Mouse (Mus musculus) midbrain, embryonic 14.5 days (tissue): ENCODE results near the gene Poc5. TPM values are rescaled to one million over a fixed set of nuclear protein-coding genes. Genes with fewer than 3 reads are reported as not detected.
A peak's percentile ranks its signal among the peaks of the same experiment; 100 is the strongest.

Source experiments
- ATAC-seq: fragments of 200-750 bp; cut with Nextera tagmentation; 2 replicates; pipeline ENCODE4 v1.8.0; 2017; ENCODE audit warnings: moderate number of reproducible peaks, moderate library complexity; ENCODE audit not compliant: low FRiP score, low TSS enrichment
- DNase-seq: peaks from one replicate; pipeline ENCODE4 v3.0.0-alpha.2; 2015
- H3K27ac ChIP-seq: fragments of 300-500 bp; sonication (generic); replicated peaks from 2 replicates; pipeline ENCODE4 v1.5.1; 2014; ENCODE audit warnings: mild to moderate bottlenecking, low read depth, low read length, moderate library complexity
- H3K27me3 ChIP-seq: fragments of 300-500 bp; sonication (generic); 2 replicates; pipeline ENCODE4 v1.6.1; 2014; ENCODE audit warnings: low read length, control low read depth, mixed read lengths; ENCODE audit not compliant: control insufficient read depth, insufficient read depth
- H3K36me3 ChIP-seq: fragments of 300-500 bp; sonication (generic); 2 replicates; pipeline ENCODE4 v1.6.1; 2014; ENCODE audit warnings: low read length, control low read depth; ENCODE audit not compliant: control insufficient read depth, insufficient read depth
- H3K4me1 ChIP-seq: fragments of 300-500 bp; sonication (generic); 2 replicates; pipeline ENCODE4 v1.6.1; 2014; ENCODE audit warnings: mild to moderate bottlenecking, antibody characterized with exemption, low read length, control low read depth; ENCODE audit not compliant: control insufficient read depth, insufficient read depth
- H3K4me2 ChIP-seq: fragments of 300-500 bp; sonication (generic); 2 replicates; pipeline ENCODE4 v1.6.1; 2014; ENCODE audit warnings: mild to moderate bottlenecking, low read length, moderate library complexity
- H3K4me3 ChIP-seq: fragments of 300-500 bp; sonication (generic); replicated peaks from 2 replicates; pipeline ENCODE4 v1.5.1; 2014; ENCODE audit warnings: low read depth, low read length
- H3K9ac ChIP-seq: fragments of 300-500 bp; sonication (generic); replicated peaks from 2 replicates; pipeline ENCODE4 v1.6.1; 2014; ENCODE audit warnings: mild to moderate bottlenecking, low read length, moderate library complexity
- H3K9me3 ChIP-seq: fragments of 300-500 bp; sonication (generic); 2 replicates; pipeline ENCODE4 v1.6.1; 2016; ENCODE audit warnings: low read length, control low read depth, mixed read lengths; ENCODE audit not compliant: control insufficient read depth
- WGBS: fragments of 180-500 bp; shearing (Covaris S2); extraction: QIAGEN DNeasy Blood & Tissue Kit; methylation state at CpG from one replicate; pipeline ENCODE4 v1.1.7; 2014; 5-methylcytosine and 5-hydroxymethylcytosine counted together
- polyA plus RNA-seq: library from polyadenylated mRNA; unstranded; fragments of >200 nt; fragmentation: Nextera tagmentation; extraction: Ambion mirVana; gene quantifications from 2 replicates; pipeline ENCODE4 v1.2.1, GENCODE M21; 2014

The Poc5 gene
- polyA plus RNA-seq, 1 experiment from 2014 or later = 25.4 TPM

DNA sequence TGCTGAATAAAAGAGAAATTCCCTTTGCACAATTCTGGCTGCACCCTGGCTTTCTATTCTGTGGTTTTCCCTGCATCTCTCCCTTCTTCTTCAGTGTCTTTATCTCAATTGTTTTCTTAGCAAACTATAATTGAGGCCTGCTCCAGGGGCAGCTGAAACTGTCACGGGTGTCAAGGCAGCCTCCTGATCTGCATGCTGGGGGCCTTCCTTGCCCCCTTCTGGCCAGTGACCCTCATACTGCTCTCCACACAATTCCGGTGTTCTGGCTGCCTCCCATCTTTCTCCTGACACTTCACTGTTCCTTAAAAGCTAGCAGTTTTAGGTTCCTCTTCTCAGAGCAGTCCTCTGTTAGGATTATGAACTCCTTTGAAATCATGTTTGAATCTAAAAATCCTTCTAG lies 1.2 kb downstream of the Poc5 start:
- Histone ChIP-seq H3K4me1 (peaks cover 6% of the 10 kb centered on the region; the same call in 1 of the 2 replicates), H3K36me3 (peaks cover 37% of the 10 kb centered on the region), H3K4me2 (peak overlapping the region; percentile 82), H3K9me3 (no peaks in the 10 kb centered on the region), H3K4me3 (peak overlapping the region; percentile 74), H3K9ac (peak overlapping the region; percentile 73), H3K27ac (no peak overlapping the region), H3K27me3 (no peaks in the 10 kb centered on the region)
- no peak for DNase-seq
- WGBS = 21% methylated on average over 2 of the region's 2 CpGs
- ATAC-seq = no peak

DNA sequence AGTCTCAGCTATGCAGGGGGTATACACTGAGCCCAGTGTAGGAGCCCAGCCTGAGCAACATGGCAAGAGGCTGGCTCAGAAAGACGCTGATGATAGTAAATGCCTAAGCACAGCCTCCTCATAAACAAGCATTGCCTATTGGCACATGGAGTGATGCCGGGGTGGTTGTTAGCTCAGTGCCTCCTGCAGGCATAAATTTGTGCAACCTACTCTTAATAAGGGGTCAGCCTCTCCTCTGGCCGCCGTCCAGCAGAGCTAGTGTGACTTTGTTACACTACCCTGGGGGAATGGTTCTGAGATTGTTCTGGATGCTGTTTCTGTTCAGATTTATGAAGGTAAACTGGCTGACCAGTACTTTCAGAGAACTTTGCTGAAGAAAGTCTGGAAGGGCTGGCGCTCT lies 13.2 kb downstream of the Poc5 start:
- H3K9ac ChIP-seq = no peak overlapping the region
- no peak for DNase-seq

DNA sequence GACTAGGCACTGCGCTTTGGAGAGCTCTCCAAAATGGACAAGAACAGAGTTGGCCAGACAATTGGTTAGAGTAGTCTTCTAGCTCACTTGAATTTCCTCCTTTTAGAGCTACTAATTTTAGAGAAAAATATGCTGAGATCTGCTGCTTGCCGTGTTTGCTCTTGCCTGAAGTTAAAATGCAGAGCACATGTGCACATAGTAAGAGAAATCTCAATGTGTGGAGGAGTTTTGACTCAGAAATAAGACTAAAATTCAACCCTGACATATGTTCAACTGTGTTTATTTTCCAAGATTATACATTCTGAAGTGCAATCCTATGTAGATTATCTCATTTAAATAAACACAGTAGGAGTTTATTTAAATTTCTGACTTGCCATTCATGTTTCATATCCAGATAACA lies 17.4 kb downstream of the Poc5 start:
- no peaks in the 10 kb centered on the region for H3K27me3 ChIP-seq
- no peaks in the 10 kb centered on the region for H3K4me1 ChIP-seq
- H3K9me3 ChIP-seq = no peaks in the 10 kb centered on the region
- no peak overlapping the region for H3K4me2 ChIP-seq
- ATAC-seq = no peak
- no peak overlapping the region for H3K4me3 ChIP-seq
- H3K9ac ChIP-seq = no peak overlapping the region
- H3K36me3 ChIP-seq = peaks cover 84% of the 10 kb centered on the region
- no peak for DNase-seq
- WGBS = 95% methylated on average over 2 of the region's 2 CpGs
- no peak overlapping the region for H3K27ac ChIP-seq

More for the DNA sequence above, 13.2 kb downstream of the Poc5 start:
- 94% methylated on average over 5 of the region's 5 CpGs for WGBS
- no peaks in the 10 kb centered on the region for H3K4me1 ChIP-seq
- no peak overlapping the region for H3K4me3 ChIP-seq
- no peak overlapping the region for H3K4me2 ChIP-seq
- no peak for ATAC-seq
- peaks cover 95% of the 10 kb centered on the region for H3K36me3 ChIP-seq
- H3K9me3 ChIP-seq = no peaks in the 10 kb centered on the region
- no peak overlapping the region for H3K27ac ChIP-seq
- H3K27me3 ChIP-seq = no peaks in the 10 kb centered on the region

DNA sequence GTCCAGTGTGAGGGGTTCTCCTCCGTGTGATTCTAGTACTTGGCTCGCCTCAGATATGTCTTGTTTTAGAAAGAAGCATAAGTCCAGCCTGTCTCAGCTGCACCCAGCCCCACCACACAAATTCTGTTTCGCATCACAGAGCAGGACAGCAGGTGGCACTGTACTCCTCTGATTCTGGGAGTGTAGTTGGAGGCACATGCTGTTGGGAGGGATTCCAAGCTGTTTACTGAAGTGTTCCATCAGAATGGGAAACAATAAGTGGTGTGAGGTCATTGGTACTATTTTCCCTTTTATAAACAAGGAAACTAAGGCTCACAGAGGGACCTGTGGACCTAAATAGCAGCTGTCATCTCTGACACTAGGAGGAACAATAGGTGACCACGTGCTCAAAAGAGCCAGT lies 18.9 kb downstream of the Poc5 start:
- DNase-seq (peak; percentile 73), ATAC-seq (no peak)
- H3K4me1 ChIP-seq = no peaks in the 10 kb centered on the region
- no peak overlapping the region for H3K27ac ChIP-seq
- no peaks in the 10 kb centered on the region for H3K9me3 ChIP-seq
- H3K36me3 ChIP-seq = peaks cover 83% of the 10 kb centered on the region
- WGBS = 76% methylated on average over 4 of the region's 4 CpGs
- no peak overlapping the region for H3K4me2 ChIP-seq
- no peak overlapping the region for H3K9ac ChIP-seq
- H3K4me3 ChIP-seq = no peak overlapping the region
- H3K27me3 ChIP-seq = no peaks in the 10 kb centered on the region

DNA sequence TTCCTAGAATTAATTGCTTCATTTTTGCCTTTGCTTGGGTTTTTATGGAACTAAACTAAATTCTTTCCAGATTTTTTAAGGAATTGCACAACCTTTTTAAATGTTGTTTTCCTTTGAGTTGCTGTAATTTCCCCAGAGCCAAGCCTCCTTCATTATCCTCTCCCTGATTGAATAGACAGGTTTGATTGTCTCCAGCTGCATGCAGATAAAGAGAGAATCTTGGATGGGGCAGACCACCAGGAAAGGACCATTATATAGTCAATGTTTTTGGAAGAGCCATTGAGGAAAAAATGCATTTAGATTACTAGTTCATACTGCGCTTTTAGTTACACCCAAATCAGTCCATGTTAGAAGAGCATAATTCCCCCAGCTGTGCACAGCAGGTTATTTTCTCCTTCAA lies 20.7 kb downstream of the Poc5 start:
- Histone ChIP-seq H3K9me3 (no peaks in the 10 kb centered on the region), H3K4me2 (no peak overlapping the region), H3K27ac (no peak overlapping the region), H3K36me3 (peaks cover 76% of the 10 kb centered on the region), H3K4me1 (no peaks in the 10 kb centered on the region), H3K4me3 (no peak overlapping the region), H3K9ac (no peak overlapping the region), H3K27me3 (no peaks in the 10 kb centered on the region)
- WGBS = 90% methylated on average over 1 of the region's 1 CpGs
- DNase-seq (no peak), ATAC-seq (no peak)

DNA sequence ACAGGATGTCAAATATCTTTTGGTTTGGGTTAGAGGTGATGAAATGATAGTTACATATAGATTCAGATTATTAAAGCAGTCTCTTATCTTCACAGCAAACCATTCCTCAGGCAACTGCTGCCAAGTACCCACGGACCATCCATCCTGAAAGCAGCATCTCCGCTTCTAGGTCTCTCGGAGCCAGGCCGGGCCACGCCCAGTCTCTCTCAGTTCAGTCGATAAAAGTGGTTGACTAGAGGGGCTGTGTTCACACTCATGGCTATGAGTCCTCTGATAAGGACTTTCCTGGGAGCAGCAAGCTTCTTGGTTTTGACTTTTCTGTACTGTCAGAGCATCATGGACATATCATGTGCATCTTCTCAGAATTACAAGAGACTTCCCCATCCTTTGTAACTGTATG lies 26.3 kb downstream of the Poc5 start:
- ATAC-seq (no peak), DNase-seq (no peak)
- H3K36me3 ChIP-seq = peaks cover 62% of the 10 kb centered on the region
- H3K9me3 ChIP-seq = no peaks in the 10 kb centered on the region
- no peaks in the 10 kb centered on the region for H3K27me3 ChIP-seq
- no peak overlapping the region for H3K4me3 ChIP-seq
- WGBS = 94% methylated on average over 6 of the region's 6 CpGs
- H3K4me2 ChIP-seq = no peak overlapping the region
- no peaks in the 10 kb centered on the region for H3K4me1 ChIP-seq
- no peak overlapping the region for H3K27ac ChIP-seq
- no peak overlapping the region for H3K9ac ChIP-seq

DNA sequence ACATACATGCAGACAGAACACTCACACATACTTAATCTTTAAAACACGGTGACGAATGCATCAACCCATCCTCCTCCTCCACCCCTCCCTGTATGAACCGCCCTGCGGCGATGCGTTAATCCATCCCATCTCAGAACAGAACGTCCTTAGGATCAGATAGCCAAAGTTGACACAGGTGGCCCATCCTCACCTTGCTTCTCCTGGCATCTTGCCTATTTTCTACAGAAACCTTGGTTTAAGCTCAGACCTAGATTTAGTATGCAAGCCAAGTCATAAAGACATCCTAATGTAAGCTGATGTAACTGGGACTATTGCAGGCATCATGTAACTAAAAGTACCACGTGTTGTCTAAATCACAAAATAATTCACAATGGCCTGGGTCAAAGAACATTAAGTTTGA lies 28.3 kb downstream of the Poc5 start:
- Histone ChIP-seq H3K4me3 (no peak overlapping the region), H3K9ac (no peak overlapping the region), H3K27ac (no peak overlapping the region), H3K4me1 (no peaks in the 10 kb centered on the region), H3K27me3 (no peaks in the 10 kb centered on the region), H3K4me2 (no peak overlapping the region), H3K9me3 (no peaks in the 10 kb centered on the region), H3K36me3 (peaks cover 47% of the 10 kb centered on the region)
- DNase-seq (no peak), ATAC-seq (no peak)
- 95% methylated on average over 8 of the region's 8 CpGs for WGBS

DNA sequence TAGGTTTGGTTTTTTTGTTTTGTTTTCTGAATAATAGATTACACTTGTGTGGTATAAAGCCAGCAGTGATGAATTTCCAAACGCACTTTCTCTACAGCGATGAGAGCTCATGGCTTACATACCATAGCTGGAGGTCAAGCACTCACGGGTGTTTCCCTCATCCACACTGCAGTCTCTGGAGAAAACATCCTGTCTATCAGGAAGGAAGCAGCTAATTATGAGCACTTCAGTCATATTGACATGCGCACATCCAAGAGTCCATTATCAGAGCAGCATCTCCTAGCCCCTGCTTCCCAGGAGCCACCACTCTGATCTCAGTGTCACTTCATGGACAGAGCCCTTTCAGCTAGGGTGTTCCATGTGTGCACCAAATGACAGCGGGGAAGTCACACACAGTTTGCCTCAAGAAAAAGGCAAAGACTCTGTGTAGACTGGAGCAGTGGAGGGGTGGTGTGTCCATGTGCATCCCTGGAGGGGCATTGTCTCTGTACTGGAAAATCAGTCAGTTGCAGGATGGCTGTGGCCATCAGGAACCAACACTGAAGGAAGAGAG lies 29.2 kb downstream of the Poc5 start:
- H3K4me1 ChIP-seq = no peaks in the 10 kb centered on the region
- H3K9me3 ChIP-seq = no peaks in the 10 kb centered on the region
- ATAC-seq = no peak
- H3K4me2 ChIP-seq = no peak overlapping the region
- no peak overlapping the region for H3K4me3 ChIP-seq
- H3K36me3 ChIP-seq = peaks cover 44% of the 10 kb centered on the region
- H3K27me3 ChIP-seq = no peaks in the 10 kb centered on the region
- H3K9ac ChIP-seq = no peak overlapping the region
- no peak overlapping the region for H3K27ac ChIP-seq
- WGBS = 91% methylated on average over 5 of the region's 5 CpGs
- DNase-seq = no peak

DNA sequence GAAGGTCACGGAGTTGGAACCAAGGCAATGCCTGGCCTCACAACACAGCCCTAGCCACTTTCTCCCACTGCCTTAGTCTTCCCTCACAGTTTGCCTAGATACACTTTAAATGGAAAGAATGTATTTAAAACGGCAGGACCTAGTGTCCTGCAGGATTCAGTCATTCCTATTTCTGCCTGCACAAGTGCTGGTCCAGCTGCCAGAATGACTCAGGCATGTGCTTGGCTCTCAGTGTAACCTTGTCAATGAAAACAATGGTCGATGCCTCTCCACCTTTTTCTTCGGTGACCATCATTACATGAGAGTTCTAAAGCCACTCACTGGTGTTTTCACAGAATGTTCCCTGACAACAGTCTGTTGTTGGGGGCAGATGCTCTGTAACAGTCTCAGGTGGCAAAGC lies 30.4 kb downstream of the Poc5 start:
- no peaks in the 10 kb centered on the region for H3K27me3 ChIP-seq
- no peak for ATAC-seq
- WGBS = 89% methylated on average over 4 of the region's 4 CpGs
- H3K27ac ChIP-seq = no peak overlapping the region
- H3K4me2 ChIP-seq = no peak overlapping the region
- H3K36me3 ChIP-seq = peaks cover 40% of the 10 kb centered on the region
- DNase-seq = no peak
- H3K9ac ChIP-seq = no peak overlapping the region
- H3K9me3 ChIP-seq = no peaks in the 10 kb centered on the region
- no peaks in the 10 kb centered on the region for H3K4me1 ChIP-seq
- no peak overlapping the region for H3K4me3 ChIP-seq
